Mouse (Mus musculus) liver, postnatal 0 days (tissue): Measurements from ENCODE around the gene Il1f8. TPM values are rescaled to one million over a fixed set of nuclear protein-coding genes. Genes with fewer than 3 reads are reported as not detected.
"Not testable (repeated sequence)": the region's sequence is repeated elsewhere in the genome, so short reads cannot be mapped to it uniquely, and the experiment has no call there.

Experiments used
- ATAC-seq: fragments of 200-750 bp; cut with Nextera tagmentation; 2 replicates; pipeline ENCODE4 v1.8.0; 2017; ENCODE audit warnings: mild to moderate bottlenecking, moderate library complexity
- DNase-seq: peaks from one replicate; pipeline ENCODE4 v3.0.0-alpha.2; 2016
- H3K27ac ChIP-seq: fragments of 300-500 bp; sonication (generic); 2 replicates; pipeline ENCODE4 v1.5.1; 2014; ENCODE audit warnings: antibody characterized with exemption, moderate library complexity, mild to moderate bottlenecking, low read depth
- H3K27me3 ChIP-seq: fragments of 300-500 bp; sonication (generic); 2 replicates; pipeline ENCODE4 v1.6.1; 2014; ENCODE audit warnings: low read length, control low read depth, mixed read lengths; ENCODE audit not compliant: insufficient read depth
- H3K36me3 ChIP-seq: fragments of 300-500 bp; sonication (generic); replicated peaks from 2 replicates; pipeline ENCODE4 v1.6.1; 2014; ENCODE audit warnings: mild to moderate bottlenecking, control low read depth, low read length, moderate library complexity, mixed read lengths; ENCODE audit not compliant: insufficient read depth
- H3K4me1 ChIP-seq: fragments of 300-500 bp; sonication (generic); 2 replicates; pipeline ENCODE4 v1.6.1; 2014; ENCODE audit warnings: antibody characterized with exemption, mild to moderate bottlenecking, control low read depth; ENCODE audit not compliant: insufficient read depth
- H3K4me2 ChIP-seq: fragments of 300-500 bp; sonication (generic); 2 replicates; pipeline ENCODE4 v1.6.1; 2014; ENCODE audit warnings: low read depth, mild to moderate bottlenecking, low read length, moderate library complexity, mixed read lengths
- H3K4me3 ChIP-seq: fragments of 300-500 bp; sonication (generic); 2 replicates; pipeline ENCODE4 v1.5.1; 2014; ENCODE audit warnings: low read depth, low read length
- H3K9ac ChIP-seq: fragments of 300-500 bp; sonication (generic); replicated peaks from 2 replicates; pipeline ENCODE4 v1.6.1; 2014; ENCODE audit warnings: mild to moderate bottlenecking, moderate library complexity
- H3K9me3 ChIP-seq: fragments of 300-500 bp; sonication (generic); 2 replicates; pipeline ENCODE4 v1.6.1; 2016; ENCODE audit warnings: mild to moderate bottlenecking, control low read depth, low read length, mixed read lengths
- CTCF ChIP-seq: sonication (generic); IDR thresholded peaks from 2 replicates; pipeline ENCODE4 v1.5.1; 2016; ENCODE audit warnings: antibody characterized with exemption, low read depth
- EP300 ChIP-seq: IDR thresholded peaks from 2 replicates; pipeline ENCODE4 v1.6.1; 2016; ENCODE audit warnings: antibody characterized with exemption, low read depth, mild to moderate bottlenecking
- WGBS: fragments of 180-500 bp; shearing (Covaris S2); extraction: QIAGEN DNeasy Blood & Tissue Kit; methylation state at CpG from one replicate; pipeline ENCODE4 v1.1.7; 2014; ENCODE audit not compliant: insufficient replicate concordance; 5-methylcytosine and 5-hydroxymethylcytosine counted together
- polyA plus RNA-seq: library from polyadenylated mRNA; unstranded; fragments of >200 nt; fragmentation: Nextera tagmentation; extraction: Ambion mirVana; gene quantifications from 2 replicates; pipeline ENCODE4 v1.2.1, GENCODE M21; 2015

The Il1f8 gene
- polyA plus RNA-seq, result not detected in 2 replicates

GRCm38 (mm10) chr2:24152861-24153260 is at the start of gene Il1f8:
TSS of gene Il1f8 (plus strand) at chr2:24153161.
- no peaks in the 10 kb centered on the region for H3K9me3 ChIP-seq
- WGBS, result 62% methylated on average over 2 of the region's 2 CpGs
- no peaks in the 10 kb centered on the region for H3K27me3 ChIP-seq
- no peak within 1 kb of the TSS for H3K9ac ChIP-seq
- TF ChIP-seq CTCF (no peak), EP300 (no peak)
- H3K36me3 ChIP-seq, result no peaks in the 10 kb centered on the region
- ATAC-seq (no peak), DNase-seq (no peak)
- no peak within 1 kb of the TSS for H3K4me2 ChIP-seq
- H3K4me1 ChIP-seq, result no peaks in the 10 kb centered on the region
- H3K27ac ChIP-seq, result no peak within 1 kb of the TSS
- no peak within 1 kb of the TSS for H3K4me3 ChIP-seq

DNA sequence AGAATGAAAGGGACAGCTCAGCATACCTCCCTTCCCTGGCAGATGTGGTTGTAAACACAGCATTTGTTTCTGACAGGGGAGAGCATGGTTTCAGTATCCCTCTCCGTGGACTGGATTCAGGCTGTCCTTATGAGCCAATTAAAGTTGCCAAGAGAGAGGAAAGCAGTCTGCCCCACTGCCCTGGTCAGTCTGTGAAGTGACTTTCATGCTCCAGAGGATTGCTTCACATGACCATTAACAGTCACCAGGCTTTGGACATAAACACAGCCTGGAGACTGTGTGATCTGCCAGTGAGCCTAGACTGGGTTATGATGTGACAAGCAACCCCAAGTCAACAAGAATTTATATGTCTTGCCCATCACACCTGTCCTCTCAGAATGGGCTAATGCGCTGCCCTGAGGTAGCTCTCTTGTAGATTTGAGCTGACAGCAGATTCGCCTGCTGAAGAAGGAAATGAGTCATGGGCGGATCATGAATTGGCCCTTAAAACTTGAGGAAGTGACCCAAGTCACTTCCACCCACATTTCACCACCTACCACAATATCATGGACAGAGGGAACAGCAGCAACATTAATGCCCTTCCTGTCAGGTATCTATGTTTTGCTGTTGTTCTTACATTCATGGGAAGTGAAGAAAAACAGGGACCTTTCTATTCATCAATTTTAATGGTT is 49.2 kb upstream of the Il1f8 start:
- H3K27ac ChIP-seq, result no peak overlapping the region
- no peaks in the 10 kb centered on the region for H3K27me3 ChIP-seq
- WGBS, result 41% methylated on average over 4 of the region's 4 CpGs
- H3K9ac ChIP-seq, result no peak overlapping the region
- ATAC-seq, result no peak
- TF ChIP-seq CTCF, result no peak
- no peak for TF ChIP-seq EP300
- H3K4me2 ChIP-seq, result no peak overlapping the region
- H3K4me3 ChIP-seq, result no peak overlapping the region
- H3K36me3 ChIP-seq, result no peaks in the 10 kb centered on the region
- no peaks in the 10 kb centered on the region for H3K4me1 ChIP-seq
- DNase-seq, result no peak
- no peaks in the 10 kb centered on the region for H3K9me3 ChIP-seq

DNA sequence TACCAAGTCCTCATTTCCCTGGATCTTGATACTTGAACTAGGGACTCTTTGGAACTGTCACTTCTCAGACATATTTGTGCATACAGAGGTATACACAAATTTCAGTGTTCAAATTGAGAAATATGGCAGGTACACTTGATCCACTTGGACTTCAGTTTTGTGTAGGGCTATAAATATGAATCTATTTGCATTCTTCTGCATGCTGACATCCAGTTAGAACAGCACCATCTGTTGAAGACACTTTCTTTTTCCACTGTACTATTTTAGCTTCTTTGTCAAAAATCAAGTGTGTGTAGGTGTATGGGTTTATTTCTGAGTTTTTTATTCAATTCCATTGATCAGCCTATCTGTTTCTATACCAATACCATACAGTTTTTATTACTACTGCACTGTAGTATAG is 43.9 kb upstream of the Il1f8 start:
- ATAC-seq (no peak), DNase-seq (no peak)
- Histone ChIP-seq H3K27ac (no peak overlapping the region), H3K9ac (no peak overlapping the region), H3K27me3 (no peaks in the 10 kb centered on the region), H3K4me1 (no peaks in the 10 kb centered on the region), H3K4me2 (no peak overlapping the region), H3K36me3 (no peaks in the 10 kb centered on the region), H3K4me3 (no peak overlapping the region), H3K9me3 (no peaks in the 10 kb centered on the region)
- no peak for TF ChIP-seq CTCF
- TF ChIP-seq EP300, result no peak

DNA sequence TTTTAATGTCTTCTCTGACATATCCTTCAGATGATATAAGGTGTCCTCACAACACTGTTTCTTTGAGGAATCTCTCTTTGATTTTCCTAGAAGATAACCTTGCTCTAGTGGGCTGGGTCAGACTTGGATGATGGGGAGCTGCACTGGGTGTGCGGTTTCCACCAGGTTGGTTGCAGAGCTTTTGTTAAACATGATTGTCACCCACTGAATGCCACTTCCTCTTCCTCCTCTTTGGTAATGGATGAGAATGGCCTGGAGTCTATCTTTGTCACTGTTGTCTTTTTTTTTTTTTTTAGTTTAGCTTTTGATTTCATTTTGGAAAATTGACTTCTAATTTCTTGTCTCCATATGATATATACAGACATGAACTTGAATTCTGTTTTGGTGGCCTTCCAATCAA is 18.6 kb upstream of the Il1f8 start:
- Histone ChIP-seq H3K36me3 (no peaks in the 10 kb centered on the region), H3K9me3 (no peaks in the 10 kb centered on the region), H3K4me1 (no peaks in the 10 kb centered on the region), H3K9ac (no peak overlapping the region), H3K4me2 (no peak overlapping the region), H3K27me3 (no peaks in the 10 kb centered on the region), H3K27ac (no peak overlapping the region), H3K4me3 (no peak overlapping the region)
- DNase-seq (no peak), ATAC-seq (no peak)
- TF ChIP-seq EP300, result no peak
- WGBS, result 58% methylated on average over 1 of the region's 1 CpGs

- H3K27ac ChIP-seq, H3K9me3 ChIP-seq, ATAC-seq, H3K9ac ChIP-seq, H3K36me3 ChIP-seq, H3K4me1 ChIP-seq, H3K27me3 ChIP-seq, H3K4me3 ChIP-seq: not testable (repeated sequence)
- peak overlapping the region; percentile 35 for H3K4me2 ChIP-seq
- peak; percentile 49 for TF ChIP-seq CTCF
- peak; percentile 30 for DNase-seq
- 10% methylated on average over 14 of the region's 14 CpGs for WGBS
These were observed 28.8 kb downstream of the Il1f8 start for GRCm38 (mm10) chr2:24181683-24182331.

- not testable (repeated sequence) for H3K27me3 ChIP-seq, ATAC-seq, H3K9me3 ChIP-seq, H3K36me3 ChIP-seq, H3K27ac ChIP-seq, DNase-seq, H3K4me1 ChIP-seq, H3K4me3 ChIP-seq, H3K9ac ChIP-seq
- WGBS, result 56% methylated on average over 13 of the region's 13 CpGs
- H3K4me2 ChIP-seq, result peak overlapping the region; percentile 35; the same call in 1 of the 2 replicates
These were observed 29.6 kb downstream of the Il1f8 start for GRCm38 (mm10) chr2:24182423-24183147.

GRCm38 (mm10) chr2:24184092-24184491 is 31.1 kb downstream of the Il1f8 start:
- not testable (repeated sequence) for H3K9ac ChIP-seq, ATAC-seq, DNase-seq, H3K4me1 ChIP-seq, H3K4me3 ChIP-seq, H3K36me3 ChIP-seq, H3K27ac ChIP-seq, H3K9me3 ChIP-seq, H3K4me2 ChIP-seq, H3K27me3 ChIP-seq
